In genomic region chr7:127121061-127121910, GRCm38 (mm10) we compare ENCODE assay signal across 9 mouse cellular contexts. TPM values are rescaled to one million over a fixed set of nuclear protein-coding genes. Genes with fewer than 3 reads are reported as not detected.
A peak's percentile ranks its signal among the peaks of the same experiment; 100 is the strongest.
DNase-seq lines count a peak whose midpoint lies in the region; ATAC-seq lines count a peak whose summit lies in the region.
"Had no signal": no experiment of that assay in that cellular context is flagged by ENCODE, and none has a peak within 500 bp of the region (broad histone marks: within the 10 kb centered on the region; RNA-seq: fewer than 3 reads in every experiment).

No protein-coding gene starts in this region.

- no peaks in the 10 kb centered on the region for H3K36me3 ChIP-seq in heart, embryonic 12.5 days
- H3K36me3 ChIP-seq in liver, embryonic 15.5 days (replicated peaks) = 0 out of 2 replicates have a peak, but pooled peaks cover 4% of the 10 kb centered on the region

- no peak overlapping the region for H3K27ac ChIP-seq in heart, embryonic 12.5 days (ENCODE audit: poor library complexity, severe bottlenecking)
- peak overlapping the region; percentile 80 for H3K27ac ChIP-seq in liver, embryonic 15.5 days (replicated peaks)

- H3K9me3 ChIP-seq in heart, embryonic 12.5 days (replicated peaks) = peaks cover 11% of the 10 kb centered on the region
- 0 out of 2 replicates have a peak, but pooled peaks cover 3% of the 10 kb centered on the region for H3K9me3 ChIP-seq in liver, embryonic 15.5 days (replicated peaks)

- H3K9ac ChIP-seq in heart, embryonic 12.5 days = peak overlapping the region; percentile 35
- peak overlapping the region; percentile 18; the same call in 1 of the 2 replicates for H3K9ac ChIP-seq in liver, embryonic 15.5 days

- peaks cover 24% of the 10 kb centered on the region for H3K27me3 ChIP-seq in heart, embryonic 12.5 days (replicated peaks)
- H3K27me3 ChIP-seq in liver, embryonic 15.5 days = no peaks in the 10 kb centered on the region

- H3K4me3 ChIP-seq in heart, embryonic 12.5 days = peak overlapping the region; percentile 28
- H3K4me3 ChIP-seq in liver, embryonic 15.5 days (replicated peaks) = peak overlapping the region; percentile 51

- peaks cover 27% of the 10 kb centered on the region for H3K4me1 ChIP-seq in heart, embryonic 12.5 days (replicated peaks)
- peaks cover 37% of the 10 kb centered on the region for H3K4me1 ChIP-seq in liver, embryonic 15.5 days (replicated peaks)

- DNase-seq in heart, postnatal 36 days = no peak
- DNase-seq in embryo, embryonic 10.5 days (ENCODE audit: low spot score) = peak; percentile 58
- peak; percentile 89 for DNase-seq in kidney, adult 9 months
- DNase-seq in adrenal gland, adult 8-10 months = no peak
- DNase-seq in right cerebral cortex, adult 2 months (ENCODE audit: low spot score in 2 of 2) = no peak
- DNase-seq: heart, adult 11 months had no signal

- peak overlapping the region; percentile 56 for H3K4me2 ChIP-seq in heart, embryonic 12.5 days
- peak overlapping the region; percentile 40 for H3K4me2 ChIP-seq in liver, embryonic 15.5 days

- ATAC-seq in heart, embryonic 12.5 days (ENCODE audit: insufficient number of reproducible peaks, low FRiP score) = no peak
- peak; percentile 76 for ATAC-seq in liver, embryonic 15.5 days (ENCODE audit: insufficient read depth)
- ATAC-seq in megakaryocyte progenitor cell, adult 5-6 weeks (replicated peaks; ENCODE audit: poor library complexity) = no peak

- 14% methylated on average over 21 of the region's 21 CpGs for WGBS in heart, embryonic 12.5 days
- WGBS in liver, embryonic 15.5 days (ENCODE audit: insufficient replicate concordance) = 45% methylated on average over 21 of the region's 21 CpGs

- intact Hi-C loops in heart, postnatal 36 days (cut with DNase I) = no loop called here

RNA-seq across cellular contexts. Expression of gene Qprt, which starts 0.7 kb away (rescaled TPM):
- polyA plus RNA-seq in heart, embryonic 12.5 days (2016; fragmentation: Nextera tagmentation; extraction: Ambion mirVana) = 5.7 and 6.1 TPM in 2 replicates
- total RNA-seq in heart, postnatal 36 days (2021) = not detected
- 65.5 and 76.7 TPM in 2 replicates for polyA plus RNA-seq in liver, embryonic 15.5 days (2015; fragmentation: Nextera tagmentation; extraction: Ambion mirVana)
- under 1 TPM; 0.12 to 0.83 (median 0.31) TPM for total RNA-seq in adrenal gland, adult 8-10 months (2022)
- 2.0 and 3.5 TPM in 2 replicates for total RNA-seq in megakaryocyte progenitor cell, adult 5-6 weeks (2015)
- total RNA-seq in megakaryocyte progenitor cell, adult 5-6 weeks (2017) = 1.1 and 1.9 TPM in 2 replicates

RNA-seq across cellular contexts. Expression of gene Spn, which starts 16.3 kb away (rescaled TPM):
- polyA plus RNA-seq in heart, embryonic 12.5 days (2016; fragmentation: Nextera tagmentation; extraction: Ambion mirVana) = 0.17 and 0.31 TPM in 2 replicates
- total RNA-seq in heart, postnatal 36 days (2021) = under 1 TPM; 0.76 to 0.92 TPM
- polyA plus RNA-seq in liver, embryonic 15.5 days (2015; fragmentation: Nextera tagmentation; extraction: Ambion mirVana) = 6.7 and 6.8 TPM in 2 replicates
- 1 to 10 TPM; 1.2 to 2.0 (median 1.7) TPM for total RNA-seq in adrenal gland, adult 8-10 months (2022)
- total RNA-seq in megakaryocyte progenitor cell, adult 5-6 weeks (2015) = 86.0 and 93.4 TPM in 2 replicates
- total RNA-seq in megakaryocyte progenitor cell, adult 5-6 weeks (2017) = 294 and 316 TPM in 2 replicates

RNA-seq across cellular contexts. Expression of gene AI467606, which starts 30.1 kb away (rescaled TPM):
- polyA plus RNA-seq in heart, embryonic 12.5 days (2016; fragmentation: Nextera tagmentation; extraction: Ambion mirVana) = 0.54 and 1.3 TPM in 2 replicates
- total RNA-seq in heart, postnatal 36 days (2021) = 1 to 10 TPM; 1.6 to 1.9 TPM
- 8.2 and 9.5 TPM in 2 replicates for polyA plus RNA-seq in liver, embryonic 15.5 days (2015; fragmentation: Nextera tagmentation; extraction: Ambion mirVana)
- 1 to 10 TPM; 1.4 to 1.8 (median 1.5) TPM for total RNA-seq in adrenal gland, adult 8-10 months (2022)
- 27.4 and 27.5 TPM in 2 replicates for total RNA-seq in megakaryocyte progenitor cell, adult 5-6 weeks (2015)
- total RNA-seq in megakaryocyte progenitor cell, adult 5-6 weeks (2017) = 17.5 and 20.6 TPM in 2 replicates

RNA-seq across cellular contexts. Expression of gene Zg16, which starts 34.2 kb away (rescaled TPM):
- not detected in 2 replicates for polyA plus RNA-seq in heart, embryonic 12.5 days (2016; fragmentation: Nextera tagmentation; extraction: Ambion mirVana)
- total RNA-seq in heart, postnatal 36 days (2021) = not detected
- polyA plus RNA-seq in liver, embryonic 15.5 days (2015; fragmentation: Nextera tagmentation; extraction: Ambion mirVana) = 0.24 and 0.33 TPM in 2 replicates
- total RNA-seq in adrenal gland, adult 8-10 months (2022) = not detected
- 4.4 and 4.7 TPM in 2 replicates for total RNA-seq in megakaryocyte progenitor cell, adult 5-6 weeks (2015)
- total RNA-seq in megakaryocyte progenitor cell, adult 5-6 weeks (2017) = 1.7 and 4.0 TPM in 2 replicates

Comparison
In these comparisons a context has a peak if more than half of its experiments do, and no peak if none do; other contexts are left out.
1. DNase-seq: peak in embryo, embryonic 10.5 days (single experiment) and kidney, adult 9 months (single experiment); none in heart, postnatal 36 days (0 of 2), adrenal gland, adult 8-10 months (single experiment) and right cerebral cortex, adult 2 months (0 of 2).
2. RNA of gene Spn, which starts 16.3 kb away (total RNA-seq): 86.0 to 316 TPM in megakaryocyte progenitor cell, adult 5-6 weeks; 1.2 to 2.0 TPM in adrenal gland, adult 8-10 months and 0.76 to 0.92 TPM in heart, postnatal 36 days; every median in the first group is over 10 times any median in the second.
3. RNA of gene AI467606, which starts 30.1 kb away (total RNA-seq): 17.5 to 27.5 TPM in megakaryocyte progenitor cell, adult 5-6 weeks; 1.6 to 1.9 TPM in heart, postnatal 36 days and 1.4 to 1.8 TPM in adrenal gland, adult 8-10 months; every median in the first group is over 4 times any median in the second.